Mouse (Mus musculus): Measurements from ENCODE around the gene Ly6g6c. TPM values are rescaled to one million over a fixed set of nuclear protein-coding genes. Genes with fewer than 3 reads are reported as not detected.

The Ly6g6c gene
- polyA plus RNA-seq, 1 experiment = 9.3 TPM

DNA sequence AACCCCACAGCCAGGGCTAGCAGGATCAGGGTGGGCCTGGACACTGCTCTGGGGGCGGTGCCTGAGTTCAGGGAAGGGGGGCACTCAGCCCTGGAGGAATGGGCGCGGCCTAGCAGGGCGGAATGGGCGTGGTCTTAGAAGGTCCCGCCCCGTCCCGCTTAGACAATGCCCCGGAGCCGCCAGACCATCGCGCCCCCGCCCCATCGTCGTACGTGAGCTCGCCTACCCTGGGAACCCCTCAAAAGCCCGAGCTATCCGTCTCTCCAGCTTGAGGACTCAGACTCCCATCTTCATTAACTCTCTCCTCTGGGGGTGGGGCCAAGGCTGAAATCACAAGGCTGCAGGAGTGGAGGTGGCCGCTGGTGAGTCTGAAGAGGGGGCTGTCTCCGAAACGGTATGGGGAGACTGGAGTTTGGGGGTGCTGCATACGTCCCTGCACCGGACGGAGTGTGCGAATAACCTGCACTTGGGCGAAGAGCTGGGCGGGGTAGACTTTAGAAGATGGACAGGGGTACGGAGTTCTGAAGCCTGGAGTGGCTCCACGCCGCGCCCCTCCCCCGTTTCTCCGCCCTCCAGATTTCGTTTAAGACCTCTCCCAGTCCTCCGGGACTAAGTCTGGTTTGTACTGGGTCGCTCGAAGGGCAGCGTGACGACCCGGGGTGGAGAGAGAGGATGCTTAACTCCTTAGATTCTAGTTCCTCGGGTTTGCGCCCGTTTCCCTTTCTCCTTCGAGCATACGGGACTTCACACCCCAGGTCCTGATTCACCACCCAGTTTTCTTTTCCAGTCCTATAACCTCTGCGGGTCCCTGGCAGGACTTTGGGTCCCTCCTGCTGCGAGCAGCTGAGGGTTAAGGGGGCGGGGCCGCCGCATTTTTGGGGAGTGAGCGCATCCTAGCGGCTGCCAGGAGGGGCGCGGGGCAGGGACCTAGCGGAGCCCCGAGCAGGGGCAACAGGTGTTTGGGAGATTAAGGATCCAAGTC lies 6.0 kb upstream of the Ly6g6c start, which contains the start of gene Ddah2:
TSS of gene Ddah2 (plus strand) at position 125 of the 982 bp plus-strand sequence.
- Histone ChIP-seq H3K4me3 (ENCODE audit: low read depth, low read length) (peak within 1 kb of the TSS; percentile 68), H3K4me1 (ENCODE audit: control insufficient read depth, insufficient read depth, insufficient read length, low read length) (peaks cover 25% of the 10 kb centered on the region), H3K27me3 (ENCODE audit: control insufficient read depth, insufficient read depth, low read length) (no peaks in the 10 kb centered on the region), H3K36me3 (ENCODE audit: control insufficient read depth, insufficient read depth, low read length) (peaks cover 35% of the 10 kb centered on the region), H3K27ac (ENCODE audit: insufficient read depth, low read depth, low read length) (peak within 1 kb of the TSS; percentile 52; the same call in 1 of the 2 replicates)
- TF ChIP-seq CTCF (IDR thresholded peaks at IDR 0.05; ENCODE audit: extremely low read depth, insufficient read length, insufficient replicate concordance, low read depth, low read length) (peak; percentile 66), POLR2A (IDR thresholded peaks at IDR 0.05; ENCODE audit: low read depth, low read length) (peak; percentile 48)
- 1% methylated on average over 57 of the region's 57 CpGs for WGBS

DNA sequence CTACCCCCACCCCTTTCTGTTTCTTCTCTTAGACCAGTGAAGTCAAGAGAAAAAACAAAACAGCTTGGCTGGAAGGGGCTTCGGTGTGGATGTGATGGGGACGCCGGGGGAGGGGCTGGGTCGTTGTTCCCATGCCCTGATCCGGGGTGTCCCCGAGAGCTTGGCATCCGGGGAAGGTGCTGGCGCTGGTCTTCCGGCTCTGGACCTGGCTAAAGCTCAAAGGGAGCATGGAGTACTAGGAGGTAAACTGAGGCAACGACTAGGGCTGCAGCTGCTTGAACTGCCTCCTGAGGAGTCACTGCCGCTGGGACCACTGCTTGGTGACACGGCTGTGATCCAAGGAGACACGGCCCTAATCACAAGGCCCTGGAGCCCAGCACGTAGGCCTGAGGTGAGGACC lies 5.1 kb upstream of the Ly6g6c start:
- no peak for TF ChIP-seq CTCF (IDR thresholded peaks at IDR 0.05; ENCODE audit: extremely low read depth, insufficient read length, insufficient replicate concordance, low read depth, low read length)
- no peak for TF ChIP-seq POLR2A (IDR thresholded peaks at IDR 0.05; ENCODE audit: low read depth, low read length)
- H3K27ac ChIP-seq (ENCODE audit: insufficient read depth, low read depth, low read length) = no peak overlapping the region
- H3K36me3 ChIP-seq (ENCODE audit: control insufficient read depth, insufficient read depth, low read length) = peaks cover 29% of the 10 kb centered on the region
- WGBS = 38% methylated on average over 14 of the region's 14 CpGs
- H3K27me3 ChIP-seq (ENCODE audit: control insufficient read depth, insufficient read depth, low read length) = no peaks in the 10 kb centered on the region; the same call in 1 of the 2 replicates
- H3K4me3 ChIP-seq (ENCODE audit: low read depth, low read length) = peak overlapping the region; percentile 68
- peaks cover 30% of the 10 kb centered on the region for H3K4me1 ChIP-seq (ENCODE audit: control insufficient read depth, insufficient read depth, insufficient read length, low read length)

DNA sequence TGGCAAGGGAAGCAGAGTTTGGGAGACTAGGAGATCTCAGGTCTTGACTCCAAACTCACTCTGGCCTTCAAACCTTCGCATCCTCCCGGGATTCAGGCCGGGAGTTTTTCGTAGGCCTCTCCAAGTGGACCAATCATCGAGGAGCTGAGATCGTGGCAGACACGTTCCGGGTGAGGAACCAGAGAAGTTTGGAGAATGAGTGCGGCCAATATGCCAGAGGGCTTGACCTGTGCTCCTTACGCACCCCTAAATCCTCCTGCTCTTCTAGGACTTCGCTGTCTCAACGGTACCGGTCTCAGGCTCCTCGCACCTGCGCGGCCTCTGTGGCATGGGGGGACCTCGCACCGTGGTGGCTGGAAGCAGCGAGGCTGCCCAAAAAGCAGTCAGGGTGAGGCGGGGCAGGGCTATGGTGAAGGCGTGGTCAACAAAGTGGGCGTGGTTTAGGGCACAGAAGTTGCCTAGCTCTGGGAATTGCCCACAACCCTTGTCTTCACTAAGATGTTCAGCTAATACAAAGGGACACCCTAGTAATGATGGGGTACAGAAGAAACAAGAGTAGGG lies 4.4 kb upstream of the Ly6g6c start:
- Histone ChIP-seq H3K4me3 (ENCODE audit: low read depth, low read length) (no peak overlapping the region), H3K27me3 (ENCODE audit: control insufficient read depth, insufficient read depth, low read length) (no peaks in the 10 kb centered on the region; the same call in 1 of the 2 replicates), H3K27ac (ENCODE audit: insufficient read depth, low read depth, low read length) (no peak overlapping the region), H3K36me3 (ENCODE audit: control insufficient read depth, insufficient read depth, low read length) (peaks cover 22% of the 10 kb centered on the region), H3K4me1 (ENCODE audit: control insufficient read depth, insufficient read depth, insufficient read length, low read length) (peaks cover 36% of the 10 kb centered on the region)
- no peak for TF ChIP-seq POLR2A (IDR thresholded peaks at IDR 0.05; ENCODE audit: low read depth, low read length)
- no peak for TF ChIP-seq CTCF (IDR thresholded peaks at IDR 0.05; ENCODE audit: extremely low read depth, insufficient read length, insufficient replicate concordance, low read depth, low read length)
- WGBS = 71% methylated on average over 22 of the region's 22 CpGs

DNA sequence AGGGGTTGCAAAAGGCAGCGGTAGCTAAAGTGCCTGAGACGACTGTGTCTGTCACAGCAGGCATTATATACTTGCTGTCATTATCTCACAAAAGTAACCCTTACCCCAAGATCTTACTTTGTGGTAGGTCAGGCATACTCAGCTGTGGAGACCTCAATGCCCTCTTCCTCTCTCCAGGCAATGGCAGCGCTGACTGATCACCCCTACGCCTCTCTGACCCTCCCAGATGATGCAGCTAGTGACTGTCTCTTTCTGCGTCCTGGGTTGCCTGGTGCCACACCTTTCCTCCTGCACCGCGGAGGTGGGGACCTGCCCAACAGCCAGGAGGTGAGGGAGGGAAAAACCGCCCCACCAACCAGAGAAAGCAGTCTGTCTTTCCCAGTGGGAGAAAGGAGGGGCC lies 3.9 kb upstream of the Ly6g6c start:
- WGBS = 66% methylated on average over 8 of the region's 8 CpGs
- H3K36me3 ChIP-seq (ENCODE audit: control insufficient read depth, insufficient read depth, low read length) = peaks cover 17% of the 10 kb centered on the region
- peaks cover 36% of the 10 kb centered on the region for H3K4me1 ChIP-seq (ENCODE audit: control insufficient read depth, insufficient read depth, insufficient read length, low read length)
- no peaks in the 10 kb centered on the region; the same call in 1 of the 2 replicates for H3K27me3 ChIP-seq (ENCODE audit: control insufficient read depth, insufficient read depth, low read length)
- H3K4me3 ChIP-seq (ENCODE audit: low read depth, low read length) = no peak overlapping the region
- H3K27ac ChIP-seq (ENCODE audit: insufficient read depth, low read depth, low read length) = no peak overlapping the region
- TF ChIP-seq CTCF (IDR thresholded peaks at IDR 0.05; ENCODE audit: extremely low read depth, insufficient read length, insufficient replicate concordance, low read depth, low read length) (no peak), POLR2A (IDR thresholded peaks at IDR 0.05; ENCODE audit: low read depth, low read length) (no peak)

DNA sequence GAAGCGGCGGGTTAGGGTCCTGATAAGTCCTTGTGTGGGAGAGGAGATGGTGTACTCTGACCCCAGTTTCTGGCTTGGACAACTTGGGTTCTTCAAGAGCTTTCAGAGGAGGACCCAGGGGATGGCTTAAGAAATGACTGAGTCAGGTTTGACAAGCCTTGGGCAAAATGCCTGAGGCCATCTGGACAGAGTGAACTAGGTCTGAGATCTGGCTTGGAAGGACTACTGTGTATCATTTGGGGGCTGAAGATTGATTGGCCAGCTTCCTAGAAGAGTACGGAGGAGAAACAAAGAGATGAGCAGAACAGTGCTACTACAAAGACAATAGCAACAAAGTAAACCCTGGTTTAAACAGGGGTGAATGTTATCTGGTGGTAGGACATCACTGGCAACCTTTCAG lies 1.7 kb upstream of the Ly6g6c start:
- Histone ChIP-seq H3K27ac (ENCODE audit: insufficient read depth, low read depth, low read length) (no peak overlapping the region), H3K4me3 (ENCODE audit: low read depth, low read length) (no peak overlapping the region), H3K36me3 (ENCODE audit: control insufficient read depth, insufficient read depth, low read length) (no peaks in the 10 kb centered on the region), H3K27me3 (ENCODE audit: control insufficient read depth, insufficient read depth, low read length) (no peaks in the 10 kb centered on the region; the same call in 1 of the 2 replicates), H3K4me1 (ENCODE audit: control insufficient read depth, insufficient read depth, insufficient read length, low read length) (peaks cover 36% of the 10 kb centered on the region)
- 92% methylated on average over 3 of the region's 3 CpGs for WGBS
- TF ChIP-seq POLR2A (IDR thresholded peaks at IDR 0.05; ENCODE audit: low read depth, low read length) = no peak

DNA sequence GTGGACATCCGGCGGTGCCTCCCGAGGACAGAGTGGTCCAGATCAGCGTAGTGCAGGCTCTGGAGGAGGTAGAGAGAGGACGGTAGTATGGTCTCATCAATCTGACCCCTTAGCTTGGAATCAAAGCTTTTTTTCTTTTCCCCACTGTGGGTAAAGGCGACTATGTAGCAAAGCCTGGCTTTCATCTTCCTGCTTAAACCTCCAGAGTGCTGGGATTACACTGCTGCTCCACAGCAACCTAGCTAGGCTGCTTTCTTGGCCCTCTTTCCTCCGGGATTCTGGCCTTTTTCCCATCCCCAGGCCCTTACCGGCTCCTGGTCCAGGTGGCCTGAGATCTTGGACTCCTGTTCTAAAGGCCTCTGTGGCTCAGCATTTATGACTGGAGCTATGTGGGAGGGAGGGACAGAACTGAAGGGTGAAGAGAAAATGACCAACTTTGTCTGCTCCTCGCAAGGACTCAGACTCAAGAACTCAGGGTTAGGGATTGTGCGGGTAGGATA lies 760 bp upstream of the Ly6g6c start:
- no peak for TF ChIP-seq CTCF (IDR thresholded peaks at IDR 0.05; ENCODE audit: extremely low read depth, insufficient read length, insufficient replicate concordance, low read depth, low read length)
- no peak for TF ChIP-seq POLR2A (IDR thresholded peaks at IDR 0.05; ENCODE audit: low read depth, low read length)
- H3K4me1 ChIP-seq (ENCODE audit: control insufficient read depth, insufficient read depth, insufficient read length, low read length) = peaks cover 30% of the 10 kb centered on the region

DNA sequence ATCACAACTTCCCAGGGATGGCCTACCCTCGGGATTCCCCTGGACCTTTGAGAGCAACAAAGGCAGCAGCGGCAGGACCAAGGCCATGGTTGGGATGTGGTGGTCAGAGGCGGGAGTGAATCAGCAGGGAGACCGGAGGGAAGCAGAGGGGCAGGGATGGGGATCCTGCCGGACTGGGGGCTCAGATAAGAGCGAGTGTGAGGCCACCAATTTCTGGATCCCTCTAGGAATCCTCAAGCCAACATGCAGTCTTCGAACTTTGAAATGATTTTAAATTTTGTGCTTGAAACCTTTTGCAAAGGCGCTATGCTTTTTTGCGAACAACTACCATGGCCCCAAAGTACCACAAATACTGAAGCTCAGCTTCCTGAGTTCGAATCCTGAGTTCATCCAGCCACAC lies 896 bp downstream of the Ly6g6c start, which contains the start of gene Mpig6b:
TSS of gene Mpig6b (minus strand) at position 101 of the 400 bp plus-strand sequence.
- Histone ChIP-seq H3K4me1 (ENCODE audit: control insufficient read depth, insufficient read depth, insufficient read length, low read length) (peaks cover 21% of the 10 kb centered on the region), H3K36me3 (ENCODE audit: control insufficient read depth, insufficient read depth, low read length) (no peaks in the 10 kb centered on the region), H3K27ac (ENCODE audit: insufficient read depth, low read depth, low read length) (peak within 1 kb of the TSS; percentile 83), H3K4me3 (ENCODE audit: low read depth, low read length) (peak within 1 kb of the TSS; percentile 60), H3K27me3 (ENCODE audit: control insufficient read depth, insufficient read depth, low read length) (no peaks in the 10 kb centered on the region; the same call in 1 of the 2 replicates)
- WGBS = 78% methylated on average over 10 of the region's 10 CpGs
- TF ChIP-seq POLR2A (IDR thresholded peaks at IDR 0.05; ENCODE audit: low read depth, low read length) (no peak), CTCF (IDR thresholded peaks at IDR 0.05; ENCODE audit: extremely low read depth, insufficient read length, insufficient replicate concordance, low read depth, low read length) (no peak)

More for the DNA sequence above, 760 bp upstream of the Ly6g6c start:
- Histone ChIP-seq H3K36me3 (ENCODE audit: control insufficient read depth, insufficient read depth, low read length) (no peaks in the 10 kb centered on the region), H3K27ac (ENCODE audit: insufficient read depth, low read depth, low read length) (peak overlapping the region; percentile 56; the same call in 1 of the 2 replicates), H3K4me3 (ENCODE audit: low read depth, low read length) (peak overlapping the region; percentile 60), H3K27me3 (ENCODE audit: control insufficient read depth, insufficient read depth, low read length) (no peaks in the 10 kb centered on the region; the same call in 1 of the 2 replicates)
- 43% methylated on average over 10 of the region's 10 CpGs for WGBS
